Comparison of ENCODE assay signal across 17 mouse cellular contexts in genomic region chr1:23754967-23755366, GRCm38 (mm10). TPM values are rescaled to one million over a fixed set of nuclear protein-coding genes. Genes with fewer than 3 reads are reported as not detected.
"Had no signal": no experiment of that assay in that cellular context is flagged by ENCODE, and none has a peak within 500 bp of the region (broad histone marks: within the 10 kb centered on the region; RNA-seq: fewer than 3 reads in every experiment).

No protein-coding gene starts in this region.

- H3K9ac ChIP-seq: liver, embryonic 13.5 days; midbrain, embryonic 12.5 days; midbrain, embryonic 15.5 days; neural tube, embryonic 12.5 days; neural tube, embryonic 15.5 days; stomach, embryonic 15.5 days had no signal

- H3K27ac ChIP-seq: left cerebral cortex, adult 2 months; liver, embryonic 13.5 days; midbrain, embryonic 12.5 days; midbrain, embryonic 15.5 days; neural tube, embryonic 12.5 days; neural tube, embryonic 15.5 days; stomach, embryonic 15.5 days had no signal

- H3K36me3 ChIP-seq: liver, embryonic 13.5 days; midbrain, embryonic 12.5 days; midbrain, embryonic 15.5 days; neural tube, embryonic 12.5 days; neural tube, embryonic 15.5 days; stomach, embryonic 15.5 days had no signal

- DNase-seq: liver, embryonic 13.5 days; lung, adult 2 months; lung, postnatal 14 days; lung, postnatal 4 days; right cerebral cortex, adult 18-20 months; right cerebral cortex, postnatal 14 days; right cerebral cortex, postnatal 4 days; thymus, adult 18-20 months; thymus, postnatal 4 days had no signal

- H3K9me3 ChIP-seq: liver, embryonic 13.5 days; midbrain, embryonic 12.5 days; midbrain, embryonic 15.5 days; neural tube, embryonic 12.5 days; neural tube, embryonic 15.5 days; stomach, embryonic 15.5 days had no signal

- H3K4me3 ChIP-seq: left cerebral cortex, adult 2 months; liver, embryonic 13.5 days; midbrain, embryonic 12.5 days; midbrain, embryonic 15.5 days; neural tube, embryonic 12.5 days; neural tube, embryonic 15.5 days; stomach, embryonic 15.5 days had no signal

- H3K4me1 ChIP-seq: liver, embryonic 13.5 days; midbrain, embryonic 12.5 days; midbrain, embryonic 15.5 days; neural tube, embryonic 12.5 days; neural tube, embryonic 15.5 days; stomach, embryonic 15.5 days had no signal

- ATAC-seq: intestine, postnatal 0 days; midbrain, embryonic 15.5 days had no signal

- H3K4me2 ChIP-seq: liver, embryonic 13.5 days; midbrain, embryonic 12.5 days; midbrain, embryonic 15.5 days; neural tube, embryonic 12.5 days; neural tube, embryonic 15.5 days; stomach, embryonic 15.5 days had no signal

RNA-seq across cellular contexts. Expression of gene B3gat2, which starts 6.6 kb away (rescaled TPM):
- polyA plus RNA-seq: liver, adult 2 months had no signal
